Mouse (Mus musculus) heart, postnatal 0 days (tissue): ENCODE results near the gene Nhlrc2. TPM values are rescaled to one million over a fixed set of nuclear protein-coding genes. Genes with fewer than 3 reads are reported as not detected.

ENCODE experiments used
- ATAC-seq: fragments of 200-750 bp; cut with Nextera tagmentation; 2 replicates; pipeline ENCODE4 v1.8.0; 2017; ENCODE audit warnings: low read depth, moderate number of reproducible peaks, moderate library complexity; ENCODE audit not compliant: insufficient read depth
- DNase-seq: peaks from one replicate; pipeline ENCODE4 v3.0.0-alpha.2; 2016; ENCODE audit warnings: low spot score
- H3K27ac ChIP-seq: fragments of 300-500 bp; sonication (generic); 2 replicates; pipeline ENCODE4 v1.5.1; 2014; ENCODE audit warnings: low read depth, mild to moderate bottlenecking
- H3K27me3 ChIP-seq: fragments of 300-500 bp; sonication (generic); 2 replicates; pipeline ENCODE4 v1.6.1; 2014; ENCODE audit warnings: low read length, mixed read lengths; ENCODE audit not compliant: control insufficient read depth, insufficient read depth
- H3K36me3 ChIP-seq: fragments of 300-500 bp; sonication (generic); replicated peaks from 2 replicates; pipeline ENCODE4 v1.6.1; 2014; ENCODE audit warnings: low read length, mixed read lengths; ENCODE audit not compliant: control insufficient read depth, insufficient read depth
- H3K4me1 ChIP-seq: fragments of 300-500 bp; sonication (generic); 2 replicates; pipeline ENCODE4 v1.6.1; 2014; ENCODE audit warnings: antibody characterized with exemption; ENCODE audit not compliant: control insufficient read depth, insufficient read depth
- H3K4me2 ChIP-seq: fragments of 300-500 bp; sonication (generic); 2 replicates; pipeline ENCODE4 v1.6.1; 2014; ENCODE audit warnings: low read depth, mild to moderate bottlenecking, low read length, moderate library complexity
- H3K4me3 ChIP-seq: fragments of 300-500 bp; sonication (generic); 2 replicates; pipeline ENCODE4 v1.5.1; 2014; ENCODE audit warnings: low read depth, low read length
- H3K9ac ChIP-seq: fragments of 300-500 bp; sonication (generic); replicated peaks from 2 replicates; pipeline ENCODE4 v1.6.1; 2014; ENCODE audit warnings: low read depth, low read length, mixed read lengths
- H3K9me3 ChIP-seq: fragments of 300-500 bp; sonication (generic); replicated peaks from 2 replicates; pipeline ENCODE4 v1.6.1; 2016; ENCODE audit warnings: low read length; ENCODE audit not compliant: control insufficient read depth
- CTCF ChIP-seq: IDR thresholded peaks from 2 replicates; pipeline ENCODE4 v1.5.1; 2016; ENCODE audit warnings: antibody characterized with exemption, control low read depth, low read depth
- EP300 ChIP-seq: IDR thresholded peaks from 2 replicates; pipeline ENCODE4 v1.6.1; 2016; ENCODE audit warnings: antibody characterized with exemption, low read depth
- WGBS: fragments of 180-500 bp; shearing (Covaris S2); extraction: QIAGEN DNeasy Blood & Tissue Kit; methylation state at CpG from one replicate; pipeline ENCODE4 v1.1.7; 2014; 5-methylcytosine and 5-hydroxymethylcytosine counted together
- polyA plus RNA-seq: library from polyadenylated mRNA; unstranded; fragments of >200 nt; fragmentation: Nextera tagmentation; extraction: Ambion mirVana; gene quantifications from 2 replicates; pipeline ENCODE4 v1.2.1, GENCODE M21; 2015
- total RNA-seq: library from RNA; depleted of rRNA; stranded (reverse); fragments of >200 nt; gene quantifications from 2 replicates; pipeline ENCODE4 v1.2.3, GENCODE M21; 2014; ENCODE audit warnings: low replicate concordance

Gene Nhlrc2
- total and polyA plus RNA-seq, 2 experiments from 2014 or later: 11.1 to 30.4 TPM

- WGBS: 12% methylated on average over 5 of the region's 5 CpGs
- H3K27me3 ChIP-seq: no peaks in the 10 kb centered on the region
- H3K4me3 ChIP-seq: no peak overlapping the region
- DNase-seq: peak; percentile 86
- TF ChIP-seq CTCF (no peak), EP300 (no peak)
- no peak overlapping the region for H3K4me2 ChIP-seq
- peak; percentile 86 for ATAC-seq
- peaks cover 30% of the 10 kb centered on the region for H3K36me3 ChIP-seq
- no peaks in the 10 kb centered on the region for H3K9me3 ChIP-seq
- H3K27ac ChIP-seq: peak overlapping the region; percentile 56
- peaks cover 7% of the 10 kb centered on the region for H3K4me1 ChIP-seq
- no peak overlapping the region for H3K9ac ChIP-seq
These were observed 7.9 kb downstream of the Nhlrc2 start for GRCm38 (mm10) chr19:56555972-56556371.

- ATAC-seq: no peak
- Histone ChIP-seq H3K36me3 (no peaks in the 10 kb centered on the region; the same call in none of the 2 replicates), H3K9me3 (no peaks in the 10 kb centered on the region), H3K27me3 (no peaks in the 10 kb centered on the region), H3K4me3 (no peak overlapping the region), H3K27ac (no peak overlapping the region), H3K9ac (no peak overlapping the region), H3K4me1 (peaks cover 7% of the 10 kb centered on the region), H3K4me2 (no peak overlapping the region)
- no peak for DNase-seq
- TF ChIP-seq EP300: no peak
- no peak for TF ChIP-seq CTCF
- WGBS: 85% methylated on average over 9 of the region's 9 CpGs
These were observed 14.5 kb downstream of the Nhlrc2 start for GRCm38 (mm10) chr19:56562433-56563138.

GRCm38 (mm10) chr19:56563469-56563868, 15.4 kb downstream of the Nhlrc2 start:
- ATAC-seq (no peak), DNase-seq (no peak)
- H3K4me3 ChIP-seq: no peak overlapping the region
- H3K36me3 ChIP-seq: no peaks in the 10 kb centered on the region; the same call in 1 of the 2 replicates
- H3K27ac ChIP-seq: no peak overlapping the region
- 91% methylated on average over 3 of the region's 3 CpGs for WGBS
- no peak for TF ChIP-seq CTCF
- no peak for TF ChIP-seq EP300
- peaks cover 7% of the 10 kb centered on the region for H3K4me1 ChIP-seq
- H3K27me3 ChIP-seq: no peaks in the 10 kb centered on the region
- H3K4me2 ChIP-seq: no peak overlapping the region
- no peaks in the 10 kb centered on the region for H3K9me3 ChIP-seq
- no peak overlapping the region for H3K9ac ChIP-seq

- ATAC-seq: no peak
- H3K9ac ChIP-seq: no peak overlapping the region
- H3K9me3 ChIP-seq: no peaks in the 10 kb centered on the region
- no peak overlapping the region for H3K27ac ChIP-seq
- H3K4me3 ChIP-seq: no peak overlapping the region
- H3K36me3 ChIP-seq: 0 out of 2 replicates have a peak, but pooled peaks cover 2% of the 10 kb centered on the region
- WGBS: 53% methylated on average over 6 of the region's 6 CpGs
- no peaks in the 10 kb centered on the region for H3K27me3 ChIP-seq
- no peak overlapping the region for H3K4me2 ChIP-seq
- peak; percentile 27 for DNase-seq
- peaks cover 1% of the 10 kb centered on the region for H3K4me1 ChIP-seq
- no peak for TF ChIP-seq EP300
- peak; percentile 63 for TF ChIP-seq CTCF
These were observed 17.3 kb downstream of the Nhlrc2 start for GRCm38 (mm10) chr19:56565358-56565757.

- 67% methylated on average over 4 of the region's 4 CpGs for WGBS
- peaks cover 7% of the 10 kb centered on the region for H3K4me1 ChIP-seq
- H3K36me3 ChIP-seq: peaks cover 7% of the 10 kb centered on the region; the same call in 1 of the 2 replicates
- no peak overlapping the region for H3K9ac ChIP-seq
- H3K4me2 ChIP-seq: no peak overlapping the region
- no peaks in the 10 kb centered on the region for H3K9me3 ChIP-seq
- no peaks in the 10 kb centered on the region for H3K27me3 ChIP-seq
- TF ChIP-seq CTCF: peak; percentile 88
- TF ChIP-seq EP300: no peak
- H3K27ac ChIP-seq: no peak overlapping the region
- no peak overlapping the region for H3K4me3 ChIP-seq
- DNase-seq (peak; percentile 80), ATAC-seq (peak; percentile 81)
These were observed 18.0 kb downstream of the Nhlrc2 start for GRCm38 (mm10) chr19:56566041-56566440.

GRCm38 (mm10) chr19:56566940-56567339, 18.9 kb downstream of the Nhlrc2 start:
- ATAC-seq (no peak), DNase-seq (no peak)
- Histone ChIP-seq H3K4me2 (no peak overlapping the region), H3K4me1 (peaks cover 7% of the 10 kb centered on the region), H3K27me3 (no peaks in the 10 kb centered on the region), H3K9ac (no peak overlapping the region), H3K9me3 (no peaks in the 10 kb centered on the region), H3K36me3 (peaks cover 9% of the 10 kb centered on the region; the same call in 1 of the 2 replicates), H3K27ac (no peak overlapping the region), H3K4me3 (no peak overlapping the region)
- 73% methylated on average over 6 of the region's 6 CpGs for WGBS
- no peak for TF ChIP-seq CTCF
- no peak for TF ChIP-seq EP300
